Mouse (Mus musculus): Measurements from ENCODE around the gene Chchd5.

Gene Chchd5

DNA sequence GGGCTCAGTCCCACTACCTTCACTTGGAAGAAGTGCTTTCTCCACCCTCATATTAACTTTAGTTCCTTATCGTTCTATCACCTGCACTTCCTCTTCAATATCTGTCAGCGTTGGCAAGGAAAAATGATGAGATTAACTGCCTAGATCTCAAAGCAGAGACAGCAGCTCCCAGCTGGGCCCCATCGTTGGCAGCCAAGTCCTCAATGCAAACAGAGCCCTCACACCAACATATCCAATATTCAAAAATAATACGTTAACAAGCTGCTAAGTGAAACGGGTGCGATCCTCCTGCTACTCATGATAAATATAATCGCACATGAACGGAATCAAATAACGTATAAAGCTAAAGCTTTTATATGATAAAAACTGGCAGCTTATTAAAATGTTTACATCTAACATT lies 21.6 kb downstream of the Chchd5 start:
- in situ Hi-C loops (cut with MseI, MboI): loop anchor here in 1 of 2 experiments (25.0 kb wide), 1 partner anchor 261 kb away; no protein-coding TSS in a partner anchor

DNA sequence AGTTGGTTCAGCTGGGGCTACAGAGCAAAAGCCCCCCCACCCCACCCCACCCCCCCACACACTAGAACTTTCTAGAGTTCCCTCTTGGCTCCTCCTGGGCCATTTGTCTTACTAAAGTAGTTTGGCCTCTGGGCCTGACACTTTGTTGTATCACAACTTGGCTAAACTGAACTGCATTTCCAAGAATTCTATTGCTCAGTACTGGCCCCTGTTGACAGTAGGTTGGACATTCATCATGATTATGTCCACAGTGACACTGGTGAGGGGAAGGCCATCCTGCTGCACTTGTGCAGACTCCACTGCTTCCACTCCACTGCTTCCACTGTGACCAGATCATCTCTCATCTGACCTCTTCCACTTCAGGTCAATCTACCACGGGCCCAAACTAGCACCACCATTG lies 23.3 kb downstream of the Chchd5 start:
- in situ Hi-C loops (cut with MseI, MboI): loop anchor here in 1 of 2 experiments (25.0 kb wide), 1 partner anchor 260 kb away; no protein-coding TSS in a partner anchor

DNA sequence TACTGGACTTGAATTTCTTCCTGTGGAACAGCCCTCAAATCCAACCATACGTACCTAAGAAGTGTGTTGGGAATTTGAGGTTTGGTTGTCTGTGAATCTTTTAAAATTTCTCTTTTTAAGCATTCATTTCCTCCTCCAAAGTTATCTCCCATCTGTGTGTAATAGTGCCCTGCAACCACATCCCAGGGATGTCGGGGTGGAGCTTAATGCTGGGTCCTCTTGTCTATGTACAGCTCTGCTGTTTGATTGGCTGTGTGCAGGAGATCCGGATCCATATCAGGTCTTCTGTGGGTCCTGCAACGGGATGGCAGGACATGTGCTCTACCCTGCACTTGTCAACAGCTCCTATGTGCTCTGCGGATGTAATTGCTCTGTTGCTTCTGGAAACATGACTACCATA lies 35.3 kb downstream of the Chchd5 start:
- in situ Hi-C loops (cut with MseI, MboI): loop anchor here in 1 of 2 experiments (25.0 kb wide), 1 partner anchor 247 kb away; no protein-coding TSS in a partner anchor

DNA sequence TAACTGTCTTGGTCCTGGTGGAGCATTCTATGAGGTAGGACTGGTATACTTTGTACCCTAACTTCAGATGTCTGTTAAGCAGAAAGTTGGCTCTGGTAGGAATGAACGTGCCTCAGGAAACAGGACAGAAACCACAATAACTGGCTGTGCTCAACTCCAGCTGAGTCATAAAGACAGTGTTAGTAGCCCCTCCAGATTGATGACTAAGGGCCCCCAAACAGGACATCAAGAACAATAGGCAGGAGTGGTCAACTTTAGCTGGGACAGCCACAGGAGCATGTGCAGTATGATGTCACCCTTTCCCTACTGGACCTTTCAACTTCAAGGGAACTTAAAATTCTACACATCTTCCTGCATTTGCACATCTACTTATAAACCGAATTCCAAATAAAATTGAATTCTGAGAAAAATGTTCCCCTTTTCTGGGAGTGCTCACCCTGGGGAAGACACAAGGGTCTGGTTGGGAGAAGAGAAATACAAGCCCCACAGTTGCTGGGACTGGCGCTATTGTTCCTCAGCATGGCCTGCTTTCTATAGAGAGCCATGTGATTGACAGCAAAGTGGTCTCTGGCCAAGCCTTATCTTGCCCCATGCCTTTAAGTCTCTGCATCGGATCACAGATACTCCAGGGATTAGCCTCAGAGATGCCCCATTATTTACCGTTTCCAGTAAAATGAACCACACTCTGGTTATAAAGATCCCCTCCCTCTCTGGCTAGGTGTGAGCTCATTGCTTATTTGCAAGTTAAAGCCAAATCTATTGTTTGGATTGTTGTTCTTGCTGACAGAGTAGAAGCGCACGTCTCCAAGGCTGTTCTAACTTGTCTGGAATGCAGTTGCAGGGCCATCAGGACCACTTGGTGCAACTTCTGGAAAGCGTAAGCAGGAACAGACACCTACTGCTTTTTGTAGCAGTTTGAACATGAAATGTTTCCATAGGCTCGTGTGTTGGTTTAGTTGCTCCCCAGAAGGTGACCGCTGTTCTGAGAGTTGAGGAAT lies 37.3 kb downstream of the Chchd5 start:
- in situ Hi-C loops (cut with MseI, MboI): loop anchor here in 1 of 2 experiments (25.0 kb wide), 1 partner anchor 246 kb away; no protein-coding TSS in a partner anchor

DNA sequence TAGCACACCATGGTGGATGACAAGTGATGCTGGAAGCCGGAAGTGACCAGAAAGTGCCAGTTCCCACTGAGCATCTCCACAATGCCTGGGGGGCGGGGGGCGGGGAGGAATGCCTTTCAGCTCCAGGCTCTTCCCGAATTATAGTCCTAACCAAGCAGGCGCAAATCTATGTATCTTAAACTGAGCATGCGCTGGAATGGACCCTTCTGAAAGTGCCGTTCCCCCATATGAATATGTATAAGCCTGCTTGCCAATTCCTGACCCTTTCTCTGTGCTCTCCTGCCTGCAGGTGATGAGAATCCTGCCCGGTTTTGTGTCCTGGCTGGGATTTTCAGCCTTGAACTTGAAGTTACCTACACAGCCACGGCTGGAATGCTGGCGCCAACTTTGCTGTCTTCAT lies 43.9 kb downstream of the Chchd5 start:
- in situ Hi-C loops (cut with MseI, MboI): loop anchor here in 1 of 2 experiments (25.0 kb wide), 1 partner anchor 239 kb away; no protein-coding TSS in a partner anchor

DNA sequence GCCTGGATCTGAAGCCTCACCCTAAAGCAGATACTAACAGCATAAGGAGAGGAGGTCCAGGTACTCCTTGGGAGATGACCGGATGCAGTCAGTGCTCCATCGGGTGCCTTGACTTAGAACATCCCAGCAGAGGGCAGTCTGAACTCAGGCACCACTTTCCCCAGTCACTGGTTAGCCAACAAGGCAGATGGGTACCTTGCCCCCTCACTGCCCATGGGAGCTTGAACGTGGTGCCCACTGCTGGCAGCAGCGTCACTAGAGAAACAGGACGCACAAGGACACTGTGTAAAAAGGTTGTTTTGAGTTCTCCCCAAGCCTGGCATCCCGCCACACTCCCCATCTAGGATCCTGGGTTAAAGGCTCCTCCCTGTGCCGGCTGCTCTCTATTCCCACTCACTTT lies 45.0 kb downstream of the Chchd5 start:
- in situ Hi-C loops (cut with MseI, MboI): loop anchor here in 1 of 2 experiments (25.0 kb wide), 1 partner anchor 238 kb away; no protein-coding TSS in a partner anchor

DNA sequence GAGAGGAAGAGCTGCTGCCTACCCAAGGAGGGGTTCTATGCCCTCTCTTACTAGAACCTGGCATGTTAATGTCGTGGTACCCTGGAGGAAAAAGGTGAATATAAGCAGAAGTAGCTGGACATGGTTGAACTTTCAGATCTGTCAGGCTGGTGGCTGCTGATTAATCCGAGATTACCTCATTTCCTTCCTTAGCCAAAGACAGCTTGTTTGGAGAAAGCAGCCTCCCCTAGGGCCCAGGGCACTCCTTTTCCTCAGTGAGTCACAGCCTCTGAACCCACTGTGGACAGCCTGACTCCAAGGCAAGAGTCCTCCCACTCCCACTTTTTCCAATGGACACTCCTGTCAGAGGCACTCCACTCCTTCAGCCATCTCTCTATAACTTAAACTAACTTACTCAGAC lies 46.1 kb downstream of the Chchd5 start:
- in situ Hi-C loops (cut with MseI, MboI): loop anchor here in 1 of 2 experiments (5.0 kb wide), 1 partner anchor 82 kb away; no protein-coding TSS in a partner anchor

DNA sequence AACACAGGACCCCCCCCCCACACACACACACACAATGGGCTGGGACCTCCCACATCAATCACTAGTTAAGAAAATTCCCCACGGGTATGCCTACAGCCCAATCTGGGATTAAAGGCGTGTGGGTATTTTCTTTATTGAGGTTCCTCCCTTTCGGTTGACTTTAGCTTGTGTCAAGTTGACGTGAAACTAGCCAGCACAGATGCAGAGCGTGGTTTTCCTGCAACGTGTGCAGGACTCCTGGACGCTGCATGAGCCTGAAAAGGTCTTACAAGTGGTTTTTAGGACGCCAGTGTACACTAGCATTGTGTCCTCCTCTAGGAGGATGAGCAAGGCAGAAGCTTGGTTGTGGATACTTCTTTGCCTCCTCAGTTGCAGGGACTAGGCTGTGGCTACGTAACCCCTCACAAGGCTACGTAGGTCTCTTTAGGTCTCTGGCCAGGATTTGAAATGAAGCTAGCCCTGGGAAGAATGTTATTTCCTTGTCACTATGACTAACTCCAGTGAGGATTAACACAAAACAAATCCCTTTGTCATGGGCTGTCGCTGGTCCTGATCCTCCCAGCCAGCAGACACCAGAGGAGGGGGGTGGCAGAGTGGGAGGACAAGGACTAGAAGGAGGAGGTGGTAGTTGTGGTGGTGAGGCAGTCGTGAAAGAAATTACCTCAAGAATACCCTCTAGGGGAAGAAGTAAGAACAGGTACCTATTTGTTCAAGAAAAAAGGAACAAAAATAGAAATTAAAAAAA lies 47.3 kb downstream of the Chchd5 start:
- in situ Hi-C loops (cut with MseI, MboI): loop anchor here in 1 of 2 experiments (5.0 kb wide), 1 partner anchor 80 kb away; no protein-coding TSS in a partner anchor

DNA sequence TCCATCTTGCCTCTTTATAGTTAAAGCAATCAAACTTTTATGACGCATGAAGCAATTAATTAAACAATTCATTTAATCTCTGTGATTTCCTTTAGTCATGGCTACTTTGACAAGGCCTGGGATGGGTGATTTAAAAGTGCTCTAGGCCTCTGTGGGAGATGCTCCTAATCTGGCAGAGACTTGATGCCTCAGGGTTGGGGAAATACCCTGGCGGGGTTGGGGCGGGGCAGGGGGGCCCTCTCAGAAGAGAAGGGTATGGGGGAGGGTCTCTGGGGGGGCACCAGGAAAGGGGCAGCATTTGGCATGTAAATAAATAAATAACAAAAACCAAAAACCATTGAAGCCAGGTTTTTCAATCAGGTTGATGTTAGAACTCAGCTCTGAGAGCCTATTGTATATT lies 48.2 kb downstream of the Chchd5 start:
- in situ Hi-C loops (cut with MseI, MboI): loop anchor here in 1 of 2 experiments (5.0 kb wide), 1 partner anchor 80 kb away; no protein-coding TSS in a partner anchor

DNA sequence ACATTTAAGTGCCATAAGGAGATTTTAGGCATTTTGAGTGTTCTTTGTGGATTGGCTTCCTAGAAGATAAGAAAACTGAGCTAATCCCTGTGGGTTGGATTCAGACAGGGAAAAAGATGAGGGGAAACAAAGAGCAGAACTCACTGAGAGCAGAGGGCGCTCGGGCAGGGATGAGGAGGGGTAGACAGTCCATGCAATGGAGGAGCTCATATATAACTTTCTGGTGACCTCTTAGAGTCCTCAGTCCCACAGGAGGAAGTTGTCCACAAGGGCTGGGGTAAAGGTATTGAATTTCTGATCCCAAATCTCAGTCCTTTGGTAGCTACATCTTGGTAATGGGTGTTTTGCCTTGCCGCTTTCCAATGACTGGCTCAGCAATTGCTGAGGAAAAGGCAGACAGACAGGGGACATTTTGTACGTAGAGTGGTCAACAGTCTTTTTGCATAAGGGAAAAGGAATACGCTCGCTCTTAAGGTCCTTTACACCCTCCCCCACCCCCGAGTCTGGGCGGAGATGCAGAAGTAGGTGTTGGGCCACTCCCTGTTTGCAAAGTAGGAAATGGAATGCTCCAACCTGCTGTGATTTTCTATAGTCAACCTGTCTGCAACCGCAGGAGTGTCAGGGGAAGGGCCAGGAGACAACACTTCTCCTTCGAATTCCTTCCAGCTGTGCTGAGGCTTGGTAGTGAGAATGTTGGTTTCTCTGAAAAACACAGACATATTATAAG lies 48.8 kb downstream of the Chchd5 start:
- in situ Hi-C loops (cut with MseI, MboI): loop anchor here in 1 of 2 experiments (5.0 kb wide), 1 partner anchor 79 kb away; no protein-coding TSS in a partner anchor

DNA sequence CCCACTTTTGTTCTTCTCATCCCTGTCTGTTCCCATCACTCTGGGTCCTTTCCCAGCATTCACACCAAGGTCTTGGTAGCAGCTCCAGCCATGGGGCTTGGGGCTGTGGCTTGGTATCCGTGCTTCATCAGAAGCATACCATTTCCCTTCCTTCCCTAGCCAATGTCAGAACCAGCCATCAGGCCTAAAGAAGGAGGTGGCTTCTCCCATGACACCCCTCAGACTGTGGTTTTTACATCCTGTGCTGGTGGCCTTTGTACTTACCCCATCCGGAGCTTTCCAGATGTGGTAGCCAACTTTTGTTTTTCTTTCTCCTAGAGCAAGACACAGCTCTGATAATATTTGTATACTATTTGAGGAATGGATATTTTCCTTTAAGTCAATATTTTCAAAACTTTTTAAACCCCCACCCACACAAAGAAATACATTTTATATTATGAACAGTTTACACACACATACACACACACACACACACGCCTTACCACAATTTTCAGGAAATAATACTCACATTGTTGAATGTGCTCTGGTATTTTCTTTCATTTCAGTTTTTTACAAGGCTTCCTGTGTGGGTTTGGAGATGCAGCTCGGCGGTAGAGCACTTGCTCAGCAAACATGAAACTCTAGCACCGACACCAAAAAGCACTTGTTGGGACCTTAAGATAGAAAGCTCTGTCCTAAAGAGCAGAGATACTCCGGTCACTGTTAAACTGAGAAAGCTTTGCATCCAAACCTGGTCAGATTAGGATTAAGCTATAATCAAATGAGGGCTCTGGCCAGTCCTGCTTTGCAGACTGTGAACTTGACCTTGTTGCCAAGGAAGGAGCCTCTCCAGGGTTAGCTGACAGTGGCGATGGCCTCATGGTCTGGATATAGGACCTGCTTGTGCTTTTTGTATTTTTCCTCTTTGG lies 50.7 kb downstream of the Chchd5 start:
- in situ Hi-C loops (cut with MseI, MboI): loop anchor here in 1 of 2 experiments (5.0 kb wide), 1 partner anchor 77 kb away; no protein-coding TSS in a partner anchor

DNA sequence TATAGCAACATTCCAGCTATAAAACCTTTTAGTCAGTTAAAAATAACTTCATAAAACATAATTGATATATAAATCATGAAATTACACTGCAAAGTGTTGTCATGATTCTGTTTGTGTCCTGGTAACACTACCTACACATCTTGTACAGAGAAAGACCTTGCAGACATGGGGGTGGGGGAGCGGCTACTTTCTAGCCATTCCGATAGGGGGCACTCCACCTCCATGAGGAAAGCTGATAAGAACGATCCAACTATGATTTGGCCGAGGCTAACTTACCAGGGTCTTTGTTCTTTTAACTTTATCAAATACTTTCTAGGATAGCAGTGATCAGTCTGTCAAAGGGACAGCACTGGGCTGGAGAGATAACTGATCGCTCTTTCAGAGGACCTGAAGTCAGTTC lies 52.0 kb downstream of the Chchd5 start:
- in situ Hi-C loops (cut with MseI, MboI): no loop called here

DNA sequence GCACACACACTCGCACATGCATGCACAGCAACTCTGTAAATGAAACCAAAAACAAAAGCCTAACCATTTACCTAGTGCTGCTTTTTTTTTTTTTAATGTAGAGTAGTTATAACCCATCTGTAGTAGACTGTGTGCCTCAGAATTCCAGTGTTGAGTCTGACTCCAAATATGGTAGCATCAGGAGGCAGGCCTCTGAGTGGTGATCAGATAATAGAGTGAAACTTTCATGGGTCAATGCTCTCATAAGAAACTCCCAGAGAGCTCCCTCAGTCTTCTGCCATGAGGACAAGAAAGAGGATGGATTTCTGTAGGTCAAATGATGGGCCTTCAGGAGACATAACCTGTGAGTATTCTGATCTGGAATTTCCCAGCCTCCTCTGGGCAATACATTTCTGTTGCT lies 52.9 kb downstream of the Chchd5 start:
- in situ Hi-C loops (cut with MseI, MboI): no loop called here

DNA sequence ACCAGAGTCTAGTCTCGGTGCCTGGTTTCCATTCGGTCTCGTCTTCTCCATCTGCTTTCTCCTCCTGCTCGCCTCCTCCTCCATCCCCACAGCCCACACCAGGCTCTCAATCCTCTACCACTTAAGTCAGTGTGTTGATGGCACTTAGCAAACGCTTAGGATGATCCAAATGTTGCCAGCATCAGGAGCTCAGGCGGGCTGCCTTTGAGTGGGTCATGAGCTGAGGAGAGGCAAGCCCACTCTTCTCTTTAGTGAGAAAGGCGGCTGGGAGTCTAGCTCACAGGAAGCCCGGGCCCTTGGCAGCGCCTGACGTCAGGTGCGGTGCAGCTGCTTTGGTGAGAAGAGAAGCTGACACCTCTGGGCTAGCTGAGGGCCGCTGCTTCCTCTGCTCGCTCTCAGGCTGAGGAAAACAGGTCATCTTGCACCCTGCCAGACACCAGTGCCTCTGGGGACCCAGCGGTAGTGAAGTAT lies 54.1 kb downstream of the Chchd5 start:
- in situ Hi-C loops (cut with MseI, MboI): no loop called here

Measured in mouse trophoblast stem cell (cell line).